Mouse (Mus musculus): Measurements from ENCODE around the gene Tespa1. TPM values are rescaled to one million over a fixed set of nuclear protein-coding genes. Genes with fewer than 3 reads are reported as not detected.
A peak's percentile ranks its signal among the peaks of the same experiment; 100 is the strongest.
"Not testable (repeated sequence)": the region's sequence is repeated elsewhere in the genome, so short reads cannot be mapped to it uniquely, and the experiment has no call there.

Tespa1 gene
- polyA plus RNA-seq, 1 experiment from 2014 or later = not detected

DNA sequence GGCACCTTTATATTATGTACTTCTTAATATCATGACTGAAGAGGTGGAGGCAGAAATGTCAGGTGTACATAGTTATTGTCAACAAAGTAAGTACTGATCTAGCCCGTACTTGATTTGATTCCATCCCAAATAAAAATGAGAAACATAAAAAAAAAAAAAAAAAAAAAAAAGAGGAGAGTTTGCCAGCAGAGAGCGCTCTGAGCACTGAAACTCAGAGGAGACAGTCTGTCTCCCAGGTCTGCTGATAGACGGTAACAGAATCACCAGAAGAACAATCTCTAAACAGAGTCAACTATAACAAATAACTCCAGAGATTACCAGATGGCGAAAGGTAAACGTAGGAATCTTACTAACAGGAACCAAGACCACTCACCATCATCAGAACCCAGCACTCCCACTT lies 18.5 kb upstream of the Tespa1 start:
- WGBS = 93% methylated on average over 3 of the region's 5 CpGs
- H3K27me3 ChIP-seq (ENCODE audit: control insufficient read depth, insufficient read depth, low read length); H3K4me2 ChIP-seq (replicated peaks): not testable (repeated sequence)

DNA sequence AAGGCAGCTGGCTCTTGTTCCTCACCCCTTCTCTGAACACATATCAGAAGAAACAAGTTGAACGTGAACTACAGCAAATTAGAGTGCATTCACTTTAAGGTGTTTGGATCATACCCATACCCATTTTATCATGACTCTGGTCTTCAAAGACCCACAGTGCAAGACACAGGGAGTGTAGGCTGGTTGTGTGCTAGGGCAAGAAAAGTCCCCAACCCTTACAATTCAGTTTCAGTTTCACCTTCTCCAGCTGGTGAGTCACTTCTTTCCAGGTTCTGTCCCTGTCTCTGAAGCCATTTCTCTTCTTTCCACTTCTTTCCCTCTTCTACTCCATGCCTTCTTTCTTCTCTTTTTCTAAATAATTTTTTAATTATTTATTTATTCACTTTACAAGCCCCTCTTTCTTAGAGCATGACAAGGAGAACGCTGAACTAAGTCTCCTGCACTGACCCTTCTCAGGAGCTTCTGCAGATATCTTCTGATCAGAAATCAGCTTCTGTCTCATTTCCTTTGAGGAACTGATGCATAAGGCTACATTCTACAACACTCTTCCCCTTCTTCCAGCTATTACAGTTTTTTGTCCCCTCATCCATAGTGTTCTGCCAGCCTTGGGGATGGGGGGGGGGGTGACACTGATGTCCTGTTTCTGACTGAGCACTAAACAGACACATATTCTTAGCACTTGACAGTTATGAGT lies 11.0 kb upstream of the Tespa1 start:
- Histone ChIP-seq H3K4me1 (replicated peaks; ENCODE audit: control insufficient read depth, insufficient read depth, low read length) (no peaks in the 10 kb centered on the region), H3K9me3 (ENCODE audit: control insufficient read depth, low read length) (no peaks in the 10 kb centered on the region)
- no peak for ATAC-seq (ENCODE audit: low FRiP score)

More for the DNA sequence above, 18.5 kb upstream of the Tespa1 start:
- ATAC-seq (ENCODE audit: low FRiP score); H3K9ac ChIP-seq; H3K9me3 ChIP-seq (ENCODE audit: control insufficient read depth, low read length); DNase-seq (ENCODE audit: low spot score); H3K4me3 ChIP-seq (replicated peaks; ENCODE audit: low read length); H3K27ac ChIP-seq; H3K4me1 ChIP-seq (replicated peaks; ENCODE audit: control insufficient read depth, insufficient read depth, low read length); H3K36me3 ChIP-seq (replicated peaks; ENCODE audit: control insufficient read depth, insufficient read depth): not testable (repeated sequence)

DNA sequence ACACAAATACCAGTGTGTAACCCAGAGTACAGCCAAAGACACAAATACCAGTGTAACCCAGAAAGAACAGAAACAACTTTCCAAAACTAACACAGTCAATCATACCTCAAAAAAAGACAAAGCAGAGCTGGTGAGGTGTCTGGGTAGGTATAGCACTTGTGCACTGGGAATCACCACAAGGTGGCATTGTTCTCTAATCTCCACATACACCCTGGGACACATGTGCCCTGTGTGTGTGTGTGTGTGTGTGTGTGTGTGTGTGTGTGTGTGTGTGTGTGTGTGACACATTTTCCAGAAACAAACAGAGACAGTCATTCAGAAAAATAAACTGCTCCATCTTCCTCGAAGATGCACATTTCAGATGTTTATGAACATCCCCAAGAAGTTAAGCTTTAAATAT lies 9.1 kb upstream of the Tespa1 start:
- Histone ChIP-seq H3K4me2 (replicated peaks) (no peak overlapping the region), H3K36me3 (replicated peaks; ENCODE audit: control insufficient read depth, insufficient read depth) (no peaks in the 10 kb centered on the region), H3K27ac (no peak overlapping the region), H3K9me3 (ENCODE audit: control insufficient read depth, low read length) (no peaks in the 10 kb centered on the region), H3K9ac (no peak overlapping the region), H3K4me1 (replicated peaks; ENCODE audit: control insufficient read depth, insufficient read depth, low read length) (no peaks in the 10 kb centered on the region), H3K27me3 (ENCODE audit: control insufficient read depth, insufficient read depth, low read length) (no peaks in the 10 kb centered on the region), H3K4me3 (replicated peaks; ENCODE audit: low read length) (no peak overlapping the region)
- no peak for DNase-seq (ENCODE audit: low spot score)
- WGBS = 78% methylated on average over 1 of the region's 1 CpGs
- no peak for ATAC-seq (ENCODE audit: low FRiP score)

More for the DNA sequence above, 11.0 kb upstream of the Tespa1 start:
- no peaks in the 10 kb centered on the region for H3K27me3 ChIP-seq (ENCODE audit: control insufficient read depth, insufficient read depth, low read length)
- no peak overlapping the region for H3K27ac ChIP-seq
- H3K36me3 ChIP-seq (replicated peaks; ENCODE audit: control insufficient read depth, insufficient read depth) = no peaks in the 10 kb centered on the region
- 93% methylated on average over 2 of the region's 2 CpGs for whole genome bisulfite sequencing
- no peak for DNase-seq (ENCODE audit: low spot score)
- H3K9ac ChIP-seq = no peak overlapping the region
- no peak overlapping the region for H3K4me3 ChIP-seq (replicated peaks; ENCODE audit: low read length)
- H3K4me2 ChIP-seq (replicated peaks) = no peak overlapping the region

DNA sequence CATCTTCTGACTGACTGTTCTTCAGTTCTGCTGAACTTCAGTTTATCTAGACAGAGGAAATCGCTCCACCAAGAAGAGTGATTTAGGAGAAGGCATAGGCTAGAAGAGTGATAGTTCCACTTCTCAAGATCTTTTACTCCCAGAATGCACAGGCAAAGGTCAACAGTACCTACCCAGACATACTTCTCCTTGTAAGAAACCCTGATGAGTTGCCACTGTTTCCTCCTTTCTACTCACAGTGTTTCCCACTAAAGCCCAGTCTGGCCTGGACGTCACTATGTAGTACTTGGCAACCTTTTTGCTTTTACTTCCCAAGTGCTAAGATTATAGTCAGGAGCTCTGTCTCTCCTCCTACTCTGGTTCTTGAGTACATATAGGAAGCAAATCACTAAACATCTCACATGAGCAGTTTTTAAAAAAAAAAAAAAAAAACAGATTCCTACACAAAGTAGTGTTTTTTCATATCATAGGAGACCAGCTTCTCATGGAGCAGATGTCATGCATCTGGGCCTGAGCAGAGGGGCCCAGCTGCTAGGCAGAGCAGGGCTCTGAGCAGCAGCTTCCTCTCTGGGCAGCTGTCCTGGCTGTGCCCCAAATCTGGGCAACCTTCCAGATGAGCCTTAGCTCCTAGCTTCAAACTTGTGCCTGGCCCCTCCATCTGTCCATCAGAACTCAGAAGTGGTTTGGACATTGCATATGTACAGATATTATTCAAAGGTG lies 8.4 kb upstream of the Tespa1 start:
- H3K4me3 ChIP-seq (replicated peaks; ENCODE audit: low read length) = no peak overlapping the region
- no peak overlapping the region for H3K27ac ChIP-seq
- 80% methylated on average over 2 of the region's 2 CpGs for WGBS
- no peaks in the 10 kb centered on the region for H3K9me3 ChIP-seq (ENCODE audit: control insufficient read depth, low read length)
- ATAC-seq (ENCODE audit: low FRiP score) (peak; percentile 76), DNase-seq (ENCODE audit: low spot score) (peak; percentile 50)
- H3K36me3 ChIP-seq (replicated peaks; ENCODE audit: control insufficient read depth, insufficient read depth) = no peaks in the 10 kb centered on the region
- no peaks in the 10 kb centered on the region for H3K27me3 ChIP-seq (ENCODE audit: control insufficient read depth, insufficient read depth, low read length)
- H3K4me1 ChIP-seq (replicated peaks; ENCODE audit: control insufficient read depth, insufficient read depth, low read length) = no peaks in the 10 kb centered on the region
- no peak overlapping the region for H3K9ac ChIP-seq
- no peak overlapping the region for H3K4me2 ChIP-seq (replicated peaks)

DNA sequence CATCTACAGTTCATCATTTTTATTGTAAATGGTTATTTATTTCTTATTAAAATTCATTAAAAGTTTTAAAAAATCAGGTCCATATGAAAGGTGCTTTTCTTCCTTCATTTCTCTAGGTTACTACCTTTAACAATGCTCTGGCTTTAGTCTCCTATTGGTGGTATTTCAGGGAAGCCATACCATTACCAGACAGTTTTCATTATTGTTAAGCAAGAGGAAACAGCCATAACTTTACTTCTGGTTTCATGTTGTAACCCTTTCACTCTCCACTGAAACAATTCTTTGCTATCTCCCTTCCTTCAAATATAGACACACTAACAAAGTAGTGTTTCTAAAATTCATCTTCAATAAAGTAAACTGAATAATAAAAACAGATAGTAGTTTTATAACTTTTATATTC lies 6.8 kb upstream of the Tespa1 start:
- no peak for DNase-seq (ENCODE audit: low spot score)
- Histone ChIP-seq H3K36me3 (replicated peaks; ENCODE audit: control insufficient read depth, insufficient read depth) (no peaks in the 10 kb centered on the region), H3K4me3 (replicated peaks; ENCODE audit: low read length) (no peak overlapping the region), H3K27me3 (ENCODE audit: control insufficient read depth, insufficient read depth, low read length) (no peaks in the 10 kb centered on the region), H3K9me3 (ENCODE audit: control insufficient read depth, low read length) (no peaks in the 10 kb centered on the region), H3K27ac (no peak overlapping the region), H3K9ac (no peak overlapping the region), H3K4me2 (replicated peaks) (no peak overlapping the region), H3K4me1 (replicated peaks; ENCODE audit: control insufficient read depth, insufficient read depth, low read length) (no peaks in the 10 kb centered on the region)
- no peak for ATAC-seq (ENCODE audit: low FRiP score)

- H3K4me1 ChIP-seq (replicated peaks; ENCODE audit: control insufficient read depth, insufficient read depth, low read length) = no peaks in the 10 kb centered on the region
Observed at GRCm38 (mm10) chr10:130318720-130319119, 4.0 kb upstream of the Tespa1 start.

GRCm38 (mm10) chr10:130320715-130321114 lies 2.0 kb upstream of the Tespa1 start:
- H3K27me3 ChIP-seq (ENCODE audit: control insufficient read depth, insufficient read depth, low read length) = no peaks in the 10 kb centered on the region
- H3K9me3 ChIP-seq (ENCODE audit: control insufficient read depth, low read length) = no peaks in the 10 kb centered on the region
- H3K36me3 ChIP-seq (replicated peaks; ENCODE audit: control insufficient read depth, insufficient read depth) = no peaks in the 10 kb centered on the region
- H3K27ac ChIP-seq = no peak overlapping the region
- no peaks in the 10 kb centered on the region for H3K4me1 ChIP-seq (replicated peaks; ENCODE audit: control insufficient read depth, insufficient read depth, low read length)
- H3K9ac ChIP-seq = no peak overlapping the region
- 88% methylated on average over 2 of the region's 2 CpGs for WGBS
- no peak for DNase-seq (ENCODE audit: low spot score)
- H3K4me3 ChIP-seq (replicated peaks; ENCODE audit: low read length) = no peak overlapping the region
- no peak for ATAC-seq (ENCODE audit: low FRiP score)
- H3K4me2 ChIP-seq (replicated peaks) = no peak overlapping the region

More at GRCm38 (mm10) chr10:130318720-130319119, 4.0 kb upstream of the Tespa1 start:
- ATAC-seq (ENCODE audit: low FRiP score) (no peak), DNase-seq (ENCODE audit: low spot score) (no peak)
- Histone ChIP-seq H3K4me3 (replicated peaks; ENCODE audit: low read length) (no peak overlapping the region), H3K36me3 (replicated peaks; ENCODE audit: control insufficient read depth, insufficient read depth) (no peaks in the 10 kb centered on the region), H3K9ac (no peak overlapping the region), H3K27ac (no peak overlapping the region), H3K27me3 (ENCODE audit: control insufficient read depth, insufficient read depth, low read length) (no peaks in the 10 kb centered on the region), H3K4me2 (replicated peaks) (no peak overlapping the region), H3K9me3 (ENCODE audit: control insufficient read depth, low read length) (no peaks in the 10 kb centered on the region)
- WGBS = 85% methylated on average over 4 of the region's 4 CpGs

GRCm38 (mm10) chr10:130322062-130322461 lies 608 bp upstream of the Tespa1 start:
- Histone ChIP-seq H3K4me2 (replicated peaks) (no peak overlapping the region), H3K4me3 (replicated peaks; ENCODE audit: low read length) (no peak overlapping the region), H3K27me3 (ENCODE audit: control insufficient read depth, insufficient read depth, low read length) (no peaks in the 10 kb centered on the region), H3K9me3 (ENCODE audit: control insufficient read depth, low read length) (no peaks in the 10 kb centered on the region), H3K4me1 (replicated peaks; ENCODE audit: control insufficient read depth, insufficient read depth, low read length) (no peaks in the 10 kb centered on the region), H3K9ac (no peak overlapping the region), H3K27ac (no peak overlapping the region), H3K36me3 (replicated peaks; ENCODE audit: control insufficient read depth, insufficient read depth) (no peaks in the 10 kb centered on the region)
- no peak for ATAC-seq (ENCODE audit: low FRiP score)
- DNase-seq (ENCODE audit: low spot score) = no peak

- no peak for ATAC-seq (ENCODE audit: low FRiP score)
- Histone ChIP-seq H3K9ac (no peak overlapping the region), H3K27me3 (ENCODE audit: control insufficient read depth, insufficient read depth, low read length) (no peaks in the 10 kb centered on the region), H3K4me1 (replicated peaks; ENCODE audit: control insufficient read depth, insufficient read depth, low read length) (no peaks in the 10 kb centered on the region), H3K9me3 (ENCODE audit: control insufficient read depth, low read length) (no peaks in the 10 kb centered on the region), H3K27ac (no peak overlapping the region), H3K4me3 (replicated peaks; ENCODE audit: low read length) (no peak overlapping the region), H3K36me3 (replicated peaks; ENCODE audit: control insufficient read depth, insufficient read depth) (no peaks in the 10 kb centered on the region), H3K4me2 (replicated peaks) (no peak overlapping the region)
- 92% methylated on average over 4 of the region's 4 CpGs for WGBS
- no peak for DNase-seq (ENCODE audit: low spot score)
Observed at GRCm38 (mm10) chr10:130324243-130324642, 1.6 kb downstream of the Tespa1 start.

All from hindbrain, embryonic 14.5 days (tissue).